Mouse (Mus musculus) ES-CJ7 (cell line): ENCODE results near the gene Bcl11a.

ENCODE experiments used
- DNase-seq: peaks from one replicate; pipeline ENCODE4 v3.0.0; 2011; ENCODE audit warnings: low read depth, low spot score

Gene Bcl11a

GRCm38 (mm10) chr11:24202641-24203361 is 124.9 kb downstream of the Bcl11a start:
- peak; percentile 74 for DNase-seq

DNA sequence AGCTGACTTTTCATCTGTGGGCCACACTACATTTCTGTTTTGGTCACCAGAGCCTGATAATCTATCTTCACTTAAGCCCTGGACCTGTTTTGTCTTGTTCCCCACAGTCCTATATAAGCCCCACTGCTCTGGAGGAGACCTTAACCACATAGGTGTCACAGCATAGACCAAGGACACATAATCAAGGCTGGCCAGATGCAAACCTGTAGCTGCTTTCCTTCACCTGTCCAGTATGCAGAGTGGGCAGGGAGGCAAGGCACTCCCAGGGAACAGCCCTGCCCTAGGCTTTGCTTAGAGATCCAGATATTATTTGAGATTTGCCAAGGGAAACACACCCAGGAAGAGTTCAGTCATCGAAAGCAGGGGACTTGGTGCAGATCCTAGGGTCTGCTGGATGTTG is 125.6 kb downstream of the Bcl11a start:
- no peak for DNase-seq

- peak; percentile 34 for DNase-seq
These were observed 131.1 kb downstream of the Bcl11a start for GRCm38 (mm10) chr11:24208951-24209351.

- no peak for DNase-seq
These were observed 136.8 kb downstream of the Bcl11a start for GRCm38 (mm10) chr11:24214509-24215134.

DNA sequence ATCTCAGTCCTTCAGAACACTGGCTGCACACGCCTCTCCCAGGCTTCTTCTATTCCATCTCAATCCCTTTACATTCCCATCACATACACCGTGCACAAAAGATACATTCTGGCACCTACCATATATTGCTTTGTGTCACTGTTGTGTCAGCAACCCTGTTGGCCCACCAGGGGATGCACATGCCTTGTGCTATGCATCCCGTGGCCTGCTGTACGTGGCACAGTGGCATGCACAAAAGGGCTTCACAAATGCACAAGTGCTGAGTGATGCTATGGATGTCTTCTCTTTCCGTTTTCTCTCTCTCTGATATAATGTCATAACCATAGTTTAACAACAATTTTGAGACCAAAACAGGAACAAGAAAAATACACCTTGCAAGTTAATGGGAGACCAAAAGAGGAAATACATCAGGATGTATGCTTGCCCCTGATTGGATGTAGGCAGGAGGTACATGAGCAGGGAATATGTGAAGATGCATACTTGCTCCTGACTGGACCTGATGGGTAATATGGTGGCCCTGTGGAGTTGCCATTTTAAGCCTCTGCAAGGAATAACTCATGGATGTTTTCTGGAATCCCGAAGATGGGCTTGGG is 140.0 kb downstream of the Bcl11a start:
- no peak for DNase-seq

- no peak for DNase-seq
These were observed 143.9 kb downstream of the Bcl11a start for GRCm38 (mm10) chr11:24221601-24222307.
